Mouse (Mus musculus) midbrain, embryonic 14.5 days (tissue): ENCODE results near the gene Miox. TPM values are rescaled to one million over a fixed set of nuclear protein-coding genes. Genes with fewer than 3 reads are reported as not detected.
A peak's percentile ranks its signal among the peaks of the same experiment; 100 is the strongest.

ENCODE experiments used
- ATAC-seq: fragments of 200-750 bp; cut with Nextera tagmentation; 2 replicates; pipeline ENCODE4 v1.8.0; 2017; ENCODE audit warnings: moderate number of reproducible peaks, moderate library complexity; ENCODE audit not compliant: low FRiP score, low TSS enrichment
- DNase-seq: peaks from one replicate; pipeline ENCODE4 v3.0.0-alpha.2; 2015
- H3K27ac ChIP-seq: fragments of 300-500 bp; sonication (generic); replicated peaks from 2 replicates; pipeline ENCODE4 v1.5.1; 2014; ENCODE audit warnings: mild to moderate bottlenecking, low read depth, low read length, moderate library complexity
- H3K27me3 ChIP-seq: fragments of 300-500 bp; sonication (generic); 2 replicates; pipeline ENCODE4 v1.6.1; 2014; ENCODE audit warnings: low read length, control low read depth, mixed read lengths; ENCODE audit not compliant: control insufficient read depth, insufficient read depth
- H3K36me3 ChIP-seq: fragments of 300-500 bp; sonication (generic); 2 replicates; pipeline ENCODE4 v1.6.1; 2014; ENCODE audit warnings: low read length, control low read depth; ENCODE audit not compliant: control insufficient read depth, insufficient read depth
- H3K4me1 ChIP-seq: fragments of 300-500 bp; sonication (generic); 2 replicates; pipeline ENCODE4 v1.6.1; 2014; ENCODE audit warnings: mild to moderate bottlenecking, antibody characterized with exemption, low read length, control low read depth; ENCODE audit not compliant: control insufficient read depth, insufficient read depth
- H3K4me2 ChIP-seq: fragments of 300-500 bp; sonication (generic); 2 replicates; pipeline ENCODE4 v1.6.1; 2014; ENCODE audit warnings: mild to moderate bottlenecking, low read length, moderate library complexity
- H3K4me3 ChIP-seq: fragments of 300-500 bp; sonication (generic); replicated peaks from 2 replicates; pipeline ENCODE4 v1.5.1; 2014; ENCODE audit warnings: low read depth, low read length
- H3K9ac ChIP-seq: fragments of 300-500 bp; sonication (generic); replicated peaks from 2 replicates; pipeline ENCODE4 v1.6.1; 2014; ENCODE audit warnings: mild to moderate bottlenecking, low read length, moderate library complexity
- H3K9me3 ChIP-seq: fragments of 300-500 bp; sonication (generic); 2 replicates; pipeline ENCODE4 v1.6.1; 2016; ENCODE audit warnings: low read length, control low read depth, mixed read lengths; ENCODE audit not compliant: control insufficient read depth
- WGBS: fragments of 180-500 bp; shearing (Covaris S2); extraction: QIAGEN DNeasy Blood & Tissue Kit; methylation state at CpG from one replicate; pipeline ENCODE4 v1.1.7; 2014; 5-methylcytosine and 5-hydroxymethylcytosine counted together
- polyA plus RNA-seq: library from polyadenylated mRNA; unstranded; fragments of >200 nt; fragmentation: Nextera tagmentation; extraction: Ambion mirVana; gene quantifications from 2 replicates; pipeline ENCODE4 v1.2.1, GENCODE M21; 2014

Gene Miox
- polyA plus RNA-seq, 1 experiment from 2014 or later: not detected

GRCm38 (mm10) chr15:89365141-89365551 is 30.9 kb downstream of the Miox start:
- Histone ChIP-seq H3K9me3 (no peaks in the 10 kb centered on the region), H3K27ac (no peak overlapping the region), H3K4me3 (no peak overlapping the region), H3K36me3 (peaks cover 98% of the 10 kb centered on the region), H3K4me2 (no peak overlapping the region), H3K27me3 (no peaks in the 10 kb centered on the region), H3K9ac (no peak overlapping the region), H3K4me1 (no peaks in the 10 kb centered on the region)
- ATAC-seq (no peak), DNase-seq (no peak)
- WGBS: 95% methylated on average over 4 of the region's 4 CpGs

GRCm38 (mm10) chr15:89372068-89372467 is 37.9 kb downstream of the Miox start:
- no peaks in the 10 kb centered on the region for H3K9me3 ChIP-seq
- WGBS: 93% methylated on average over 13 of the region's 13 CpGs
- H3K4me2 ChIP-seq: no peak overlapping the region
- H3K27ac ChIP-seq: no peak overlapping the region
- no peak for ATAC-seq
- DNase-seq: no peak
- peaks cover 11% of the 10 kb centered on the region for H3K4me1 ChIP-seq
- H3K36me3 ChIP-seq: peaks cover 57% of the 10 kb centered on the region
- H3K4me3 ChIP-seq: no peak overlapping the region
- no peak overlapping the region for H3K9ac ChIP-seq
- peaks cover 12% of the 10 kb centered on the region for H3K27me3 ChIP-seq

- 86% methylated on average over 7 of the region's 7 CpGs for WGBS
- H3K27me3 ChIP-seq: peaks cover 17% of the 10 kb centered on the region
- peaks cover 11% of the 10 kb centered on the region for H3K4me1 ChIP-seq
- peak overlapping the region; percentile 70; the same call in 1 of the 2 replicates for H3K4me3 ChIP-seq
- no peaks in the 10 kb centered on the region for H3K9me3 ChIP-seq
- no peak for DNase-seq
- no peak for ATAC-seq
- H3K9ac ChIP-seq: no peak overlapping the region
- H3K27ac ChIP-seq: peak overlapping the region; percentile 93; the same call in 1 of the 2 replicates
- peak overlapping the region; percentile 87 for H3K4me2 ChIP-seq
- H3K36me3 ChIP-seq: peaks cover 52% of the 10 kb centered on the region
Observed at GRCm38 (mm10) chr15:89372536-89372935, 38.3 kb downstream of the Miox start.

- peak overlapping the region; percentile 81 for H3K9ac ChIP-seq
- peaks cover 46% of the 10 kb centered on the region for H3K36me3 ChIP-seq
- H3K4me2 ChIP-seq: peak overlapping the region; percentile 87
- peak overlapping the region; percentile 93 for H3K27ac ChIP-seq
- peak; percentile 75 for ATAC-seq
- peak; percentile 85 for DNase-seq
- peaks cover 11% of the 10 kb centered on the region for H3K4me1 ChIP-seq
- 2% methylated on average over 35 of the region's 35 CpGs for WGBS
- H3K4me3 ChIP-seq: peak overlapping the region; percentile 70
- peaks cover 23% of the 10 kb centered on the region for H3K27me3 ChIP-seq
- no peaks in the 10 kb centered on the region for H3K9me3 ChIP-seq
Observed at GRCm38 (mm10) chr15:89373027-89373761, 39.0 kb downstream of the Miox start.

- peaks cover 40% of the 10 kb centered on the region for H3K36me3 ChIP-seq
- H3K27me3 ChIP-seq: peaks cover 29% of the 10 kb centered on the region
- peak within 1 kb of the TSS; percentile 87 for H3K4me2 ChIP-seq
- no peaks in the 10 kb centered on the region for H3K9me3 ChIP-seq
- H3K9ac ChIP-seq: peak within 1 kb of the TSS; percentile 81
- peak; percentile 96 for DNase-seq
- peaks cover 13% of the 10 kb centered on the region for H3K4me1 ChIP-seq
- ATAC-seq: peak; percentile 85
- under 1% methylated on average over 42 of the region's 42 CpGs for WGBS
- H3K4me3 ChIP-seq: peak within 1 kb of the TSS; percentile 70
- peak within 1 kb of the TSS; percentile 93 for H3K27ac ChIP-seq
Observed at GRCm38 (mm10) chr15:89373762-89374248, 39.6 kb downstream of the Miox start, which contains the start of gene Sco2. Gene Sco2, minus strand, starts transcription at chr15:89373846.

GRCm38 (mm10) chr15:89374340-89374739 is 40.1 kb downstream of the Miox start:
- H3K27ac ChIP-seq: peak overlapping the region; percentile 93
- 44% methylated on average over 9 of the region's 9 CpGs for WGBS
- peak; percentile 10; the same call in 1 of the 2 replicates for ATAC-seq

GRCm38 (mm10) chr15:89374801-89375534 is 40.8 kb downstream of the Miox start:
- no peak overlapping the region for H3K4me3 ChIP-seq
- peaks cover 19% of the 10 kb centered on the region for H3K4me1 ChIP-seq
- no peak overlapping the region for H3K27ac ChIP-seq
- H3K4me2 ChIP-seq: no peak overlapping the region; the same call in 1 of the 2 replicates
- peaks cover 38% of the 10 kb centered on the region for H3K27me3 ChIP-seq
- no peak overlapping the region; the same call in 1 of the 2 replicates for H3K9ac ChIP-seq
- no peak for DNase-seq
- ATAC-seq: no peak
- H3K36me3 ChIP-seq: peaks cover 28% of the 10 kb centered on the region
- 93% methylated on average over 17 of the region's 17 CpGs for WGBS
- H3K9me3 ChIP-seq: no peaks in the 10 kb centered on the region

More at GRCm38 (mm10) chr15:89374340-89374739, 40.1 kb downstream of the Miox start:
- peaks cover 34% of the 10 kb centered on the region for H3K36me3 ChIP-seq
- peak overlapping the region; percentile 87 for H3K4me2 ChIP-seq
- H3K4me1 ChIP-seq: peaks cover 18% of the 10 kb centered on the region
- H3K27me3 ChIP-seq: peaks cover 35% of the 10 kb centered on the region
- no peaks in the 10 kb centered on the region for H3K9me3 ChIP-seq
- H3K9ac ChIP-seq: peak overlapping the region; percentile 81
- peak overlapping the region; percentile 70 for H3K4me3 ChIP-seq
- no peak for DNase-seq

- Histone ChIP-seq H3K27me3 (peaks cover 42% of the 10 kb centered on the region), H3K9ac (no peak overlapping the region), H3K4me1 (peaks cover 19% of the 10 kb centered on the region), H3K27ac (no peak overlapping the region), H3K4me3 (no peak overlapping the region), H3K9me3 (no peaks in the 10 kb centered on the region), H3K36me3 (peaks cover 17% of the 10 kb centered on the region), H3K4me2 (no peak overlapping the region)
- 78% methylated on average over 7 of the region's 7 CpGs for WGBS
- DNase-seq (no peak), ATAC-seq (no peak)
Observed at GRCm38 (mm10) chr15:89376040-89376439, 41.8 kb downstream of the Miox start.
